Mouse (Mus musculus) embryonic stem cell, embryonic (primary cell): ENCODE results near the gene Hdgfl3.
"Not testable (repeated sequence)": the region's sequence is repeated elsewhere in the genome, so short reads cannot be mapped to it uniquely, and the experiment has no call there.

Experiments
- CTCF ChIA-PET, 4 experiments: fragments of 300-600 bp in 2 of 4; fragments of 350-600 bp in 2 of 4; sonication (Branson Sonifier 250); formaldehyde crosslinking; loops; one replicate each; lab custom pipeline; 2022; ENCODE audit warnings: inconsistent platforms in 2 of 4; lab: Charles Lee
- POLR2A ChIA-PET, 4 experiments: fragments of 300-600 bp in 2 of 4; fragments of 350-600 bp in 2 of 4; sonication (Branson Sonifier 250); formaldehyde crosslinking; loops; one replicate each; lab custom pipeline; 2022; ENCODE audit warnings: antibody characterized with exemption in 4 of 4, inconsistent platforms in 1 of 4; lab: Charles Lee

Gene Hdgfl3

GRCm38 (mm10) chr7:81847010-81847409 lies 87.3 kb downstream of the Hdgfl3 start:
- CTCF ChIA-PET = no interaction called here
- POLR2A ChIA-PET = no interaction called here

GRCm38 (mm10) chr7:81846008-81846407 lies 88.3 kb downstream of the Hdgfl3 start:
- CTCF ChIA-PET = no interaction called here
- POLR2A ChIA-PET = no interaction called here

GRCm38 (mm10) chr7:81845313-81845712 lies 89.0 kb downstream of the Hdgfl3 start:
- ChIA-PET POLR2A (no interaction called here), CTCF (no interaction called here)

GRCm38 (mm10) chr7:81844801-81845200 lies 89.5 kb downstream of the Hdgfl3 start:
- POLR2A ChIA-PET = no interaction called here
- CTCF ChIA-PET = no interaction called here

- CTCF ChIA-PET = interaction anchor here in 1 of 4 experiments (0.5 kb wide), 1 partner anchor 34 kb away, joined by 3 read pairs; no protein-coding TSS in a partner anchor
- POLR2A ChIA-PET = no interaction called here
These were observed 90.4 kb downstream of the Hdgfl3 start for GRCm38 (mm10) chr7:81843903-81844302.

GRCm38 (mm10) chr7:81842998-81843397 lies 91.3 kb downstream of the Hdgfl3 start:
- ChIA-PET POLR2A (no interaction called here), CTCF (no interaction called here)

GRCm38 (mm10) chr7:81842141-81842540 lies 92.1 kb downstream of the Hdgfl3 start:
- CTCF ChIA-PET = no interaction called here
- POLR2A ChIA-PET = no interaction called here

GRCm38 (mm10) chr7:81841439-81841838 lies 92.8 kb downstream of the Hdgfl3 start:
- ChIA-PET CTCF (interaction anchor here in 2 of 4 experiments (0.7 to 1.0 kb wide), 2 partner anchors 26 to 593 kb away, joined by 3 read pairs; no protein-coding TSS in a partner anchor), POLR2A (interaction anchor here in 1 of 4 experiments (2.2 kb wide), 1 partner anchor 11 kb away, joined by 7 read pairs; the partner anchor contains the start of gene Btbd1)

- ChIA-PET POLR2A (interaction anchor here in 1 of 4 experiments (2.2 kb wide), 1 partner anchor 11 kb away, joined by 7 read pairs; the partner anchor contains the start of gene Btbd1), CTCF (interaction anchor here in 1 of 4 experiments (1.0 kb wide), 1 partner anchor 27 kb away, joined by 3 read pairs; no protein-coding TSS in a partner anchor)
These were observed 93.6 kb downstream of the Hdgfl3 start for GRCm38 (mm10) chr7:81840661-81841181.

- CTCF ChIA-PET = no interaction called here
- POLR2A ChIA-PET = interaction anchor here in 2 of 4 experiments (0.6 to 2.2 kb wide), 2 partner anchors 10 to 1421 kb away, joined by 3 to 7 read pairs; partner anchors contain the start of gene Btbd1 (in 1 of the 2)
These were observed 94.5 kb downstream of the Hdgfl3 start for GRCm38 (mm10) chr7:81839746-81840145.

- CTCF ChIA-PET = not testable (repeated sequence)
These were observed 96.5 kb downstream of the Hdgfl3 start for GRCm38 (mm10) chr7:81837771-81838170.

GRCm38 (mm10) chr7:81835430-81835829 lies 98.8 kb downstream of the Hdgfl3 start:
- ChIA-PET POLR2A (interaction anchor here in 2 of 4 experiments (0.6 to 1.3 kb wide), 2 partner anchors 35 to 286 kb away, joined by 3 read pairs; no protein-coding TSS in a partner anchor), CTCF (interaction anchor here in 2 of 4 experiments (0.9 to 1.5 kb wide), 2 partner anchors 18 to 32 kb away, joined by 3 read pairs; no protein-coding TSS in a partner anchor)

More at GRCm38 (mm10) chr7:81837771-81838170, 96.5 kb downstream of the Hdgfl3 start:
- POLR2A ChIA-PET = not testable (repeated sequence)

GRCm38 (mm10) chr7:81834847-81835246 lies 99.4 kb downstream of the Hdgfl3 start:
- CTCF ChIA-PET = interaction anchor here in 2 of 4 experiments (0.7 to 1.5 kb wide), 3 partner anchors 17 to 207 kb away, joined by 3 to 4 read pairs (median 3); no protein-coding TSS in a partner anchor
- POLR2A ChIA-PET = interaction anchor here in 1 of 4 experiments (0.6 kb wide), 1 partner anchor 285 kb away, joined by 3 read pairs; no protein-coding TSS in a partner anchor
